In the genomic region with DNA sequence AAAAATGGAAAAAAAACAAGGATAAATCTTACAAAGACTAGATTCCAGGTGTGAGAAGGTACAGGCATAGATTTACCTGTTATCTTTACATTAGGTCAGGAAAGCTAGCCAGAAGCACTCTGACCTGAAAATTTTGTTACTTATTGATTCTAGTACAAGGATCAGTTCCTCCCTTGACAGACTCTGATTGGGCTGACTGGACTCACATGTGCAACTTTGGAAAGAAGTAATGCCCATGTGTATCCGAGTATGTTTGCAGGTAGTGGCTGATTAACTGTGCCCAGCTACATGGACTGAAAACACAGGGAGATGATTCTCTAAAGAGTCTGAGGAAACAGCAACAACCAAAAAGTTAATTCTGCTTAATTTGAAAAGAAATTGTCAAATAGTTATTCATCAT, we compare ENCODE assay signal across 16 mouse cellular contexts.
"Had no signal": no experiment of that assay in that cellular context is flagged by ENCODE, and none has a peak within 500 bp of the region (broad histone marks: within the 10 kb centered on the region; RNA-seq: fewer than 3 reads in every experiment).

No protein-coding gene starts in this region.

- H3K27ac ChIP-seq: neural tube, embryonic 13.5 days; neural tube, embryonic 15.5 days; stomach, embryonic 15.5 days; stomach, postnatal 0 days had no signal

- DNase-seq: retina, postnatal 1 day; right cerebral cortex, adult 18-20 months; right cerebral cortex, postnatal 14 days; right cerebral cortex, postnatal 25 days; right cerebral cortex, postnatal 4 days; spleen, adult 18-20 months; thymus, adult 18-20 months; thymus, adult 2 months; thymus, postnatal 14 days; thymus, postnatal 25 days; thymus, postnatal 36 days; thymus, postnatal 4 days had no signal

- H3K36me3 ChIP-seq: neural tube, embryonic 13.5 days; neural tube, embryonic 15.5 days; stomach, embryonic 15.5 days had no signal

- H3K9me3 ChIP-seq: neural tube, embryonic 13.5 days; neural tube, embryonic 15.5 days; stomach, embryonic 15.5 days had no signal

- H3K4me1 ChIP-seq: neural tube, embryonic 13.5 days; neural tube, embryonic 15.5 days; stomach, embryonic 15.5 days had no signal

- H3K4me2 ChIP-seq: neural tube, embryonic 13.5 days; neural tube, embryonic 15.5 days; stomach, embryonic 15.5 days had no signal

- H3K4me3 ChIP-seq: neural tube, embryonic 13.5 days; neural tube, embryonic 15.5 days; stomach, embryonic 15.5 days had no signal

- H3K9ac ChIP-seq: neural tube, embryonic 13.5 days; neural tube, embryonic 15.5 days; stomach, embryonic 15.5 days had no signal

- H3K27me3 ChIP-seq: neural tube, embryonic 13.5 days; neural tube, embryonic 15.5 days; stomach, embryonic 15.5 days had no signal
